Mouse (Mus musculus): ENCODE results near the gene Tcf7l1.

DNA sequence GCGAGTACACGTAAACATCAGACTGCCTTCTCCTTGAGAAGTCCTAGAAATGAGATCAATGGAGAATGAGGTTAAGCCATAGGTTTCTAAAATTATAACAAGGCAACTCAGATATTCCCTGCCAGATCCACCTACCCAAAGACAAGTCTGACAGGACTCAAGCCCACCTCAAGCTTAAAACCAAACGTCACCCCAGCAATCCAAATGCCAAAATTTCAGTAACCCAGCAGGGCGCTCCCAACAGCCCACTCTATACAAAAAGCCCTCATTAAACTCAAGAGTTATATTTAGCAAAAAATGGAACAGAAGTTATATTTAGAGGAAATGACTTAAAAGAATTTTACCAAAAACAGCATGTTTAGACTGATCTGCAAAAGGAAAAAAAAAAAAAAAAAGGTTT lies 5.3 kb downstream of the Tcf7l1 start:
- TF ChIP-seq CTCF (IDR thresholded peaks at IDR 0.05; ENCODE audit: low read depth) = no peak
- no peak for TF ChIP-seq EP300 (IDR thresholded peaks at IDR 0.05; ENCODE audit: low read depth)
